Mouse (Mus musculus): Measurements from ENCODE around the gene Sema6d.

The Sema6d gene

DNA sequence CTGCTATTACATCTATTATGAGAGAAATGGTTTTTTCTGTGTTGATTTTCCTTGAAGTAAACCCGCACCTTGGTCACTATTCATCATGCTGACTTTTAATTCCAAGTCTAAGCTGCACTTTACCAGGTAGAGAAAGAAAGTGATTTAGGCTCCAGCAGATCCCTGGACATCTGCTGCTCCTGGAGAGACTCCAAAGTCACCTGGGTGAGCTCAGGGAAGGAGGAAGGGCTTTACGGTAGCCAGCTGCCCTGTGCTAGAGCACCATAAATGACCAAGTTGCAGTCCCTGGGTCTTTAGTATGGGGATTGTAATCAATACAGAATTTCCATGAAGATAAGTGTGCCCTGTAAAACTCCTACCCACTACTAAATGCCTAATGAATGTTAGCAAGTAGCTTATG lies 309.8 kb downstream of the Sema6d start:
- no peak for DNase-seq (ENCODE audit: low spot score in 2 of 2)

DNA sequence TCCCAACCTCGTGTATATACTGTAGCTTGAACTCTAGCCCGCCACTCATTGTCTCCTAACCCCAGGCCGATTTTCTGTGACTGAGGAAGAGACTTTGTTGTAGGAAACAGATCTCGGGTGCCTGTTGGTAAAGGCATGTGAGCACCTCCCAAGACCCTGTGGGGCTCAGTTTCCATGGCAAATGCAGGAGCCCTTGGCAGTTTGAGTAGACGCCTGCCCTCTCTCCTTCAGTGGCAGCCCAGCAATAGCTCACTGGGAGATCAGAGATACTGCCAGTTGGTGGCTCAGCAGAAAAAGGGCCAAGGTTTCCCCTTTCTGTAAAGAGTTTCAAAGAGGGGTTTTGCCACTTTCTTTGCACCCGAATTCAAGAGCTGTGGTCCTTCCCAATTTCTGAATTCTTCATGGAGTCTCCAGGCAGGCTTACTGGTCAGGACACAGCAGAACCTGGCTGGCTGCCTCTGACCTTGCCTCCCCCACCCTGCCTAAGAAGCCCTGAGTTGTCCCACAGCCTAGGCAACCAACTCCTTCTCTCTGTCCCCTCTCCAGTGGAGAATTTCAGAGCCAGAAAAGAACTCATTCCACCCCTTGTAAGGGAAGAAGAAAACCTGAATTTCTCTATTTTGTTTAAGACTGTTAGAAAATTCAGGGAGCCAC lies 312.1 kb downstream of the Sema6d start:
- no peak for DNase-seq (ENCODE audit: low spot score in 2 of 2)

DNA sequence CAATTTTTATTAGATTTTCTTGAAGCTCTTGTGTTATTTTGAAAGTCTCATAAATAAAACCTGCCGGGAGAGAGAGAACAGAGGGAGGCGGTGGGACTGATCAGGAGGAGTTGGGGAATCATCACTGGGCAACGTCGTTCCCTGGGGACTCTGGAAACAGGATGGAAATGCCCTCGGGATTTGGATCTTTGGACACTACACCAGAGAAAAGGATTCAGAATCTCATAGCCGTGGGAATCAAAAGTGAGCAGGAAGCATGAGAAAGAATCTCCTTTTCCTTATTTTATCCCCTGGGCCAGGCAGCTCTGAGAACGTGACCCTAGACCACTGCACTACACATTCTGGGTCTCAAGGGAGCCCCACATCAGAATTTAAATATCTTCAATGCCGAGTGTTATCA lies 313.8 kb downstream of the Sema6d start:
- DNase-seq (ENCODE audit: low spot score in 2 of 2), result no peak

DNA sequence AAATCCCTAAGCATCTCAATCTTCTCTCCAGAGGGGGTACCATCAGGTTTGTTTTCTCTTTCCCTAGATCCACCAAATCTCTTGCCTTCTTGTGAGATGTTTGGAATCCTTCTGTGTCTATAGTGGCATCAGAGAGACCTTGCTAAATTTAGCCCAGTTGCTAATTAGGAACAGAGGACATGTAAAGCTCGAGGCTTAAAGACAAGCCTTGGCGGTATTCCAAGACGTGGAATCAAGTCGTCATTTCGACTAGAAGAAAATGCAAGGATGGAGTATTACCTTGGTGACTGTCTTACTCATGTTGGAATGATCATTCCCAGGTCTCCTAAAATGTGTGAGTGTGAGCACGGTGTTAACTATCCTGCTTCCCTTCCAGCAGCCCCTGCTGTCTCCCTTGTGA lies 314.2 kb downstream of the Sema6d start:
- no peak for DNase-seq (ENCODE audit: low spot score in 2 of 2)

DNA sequence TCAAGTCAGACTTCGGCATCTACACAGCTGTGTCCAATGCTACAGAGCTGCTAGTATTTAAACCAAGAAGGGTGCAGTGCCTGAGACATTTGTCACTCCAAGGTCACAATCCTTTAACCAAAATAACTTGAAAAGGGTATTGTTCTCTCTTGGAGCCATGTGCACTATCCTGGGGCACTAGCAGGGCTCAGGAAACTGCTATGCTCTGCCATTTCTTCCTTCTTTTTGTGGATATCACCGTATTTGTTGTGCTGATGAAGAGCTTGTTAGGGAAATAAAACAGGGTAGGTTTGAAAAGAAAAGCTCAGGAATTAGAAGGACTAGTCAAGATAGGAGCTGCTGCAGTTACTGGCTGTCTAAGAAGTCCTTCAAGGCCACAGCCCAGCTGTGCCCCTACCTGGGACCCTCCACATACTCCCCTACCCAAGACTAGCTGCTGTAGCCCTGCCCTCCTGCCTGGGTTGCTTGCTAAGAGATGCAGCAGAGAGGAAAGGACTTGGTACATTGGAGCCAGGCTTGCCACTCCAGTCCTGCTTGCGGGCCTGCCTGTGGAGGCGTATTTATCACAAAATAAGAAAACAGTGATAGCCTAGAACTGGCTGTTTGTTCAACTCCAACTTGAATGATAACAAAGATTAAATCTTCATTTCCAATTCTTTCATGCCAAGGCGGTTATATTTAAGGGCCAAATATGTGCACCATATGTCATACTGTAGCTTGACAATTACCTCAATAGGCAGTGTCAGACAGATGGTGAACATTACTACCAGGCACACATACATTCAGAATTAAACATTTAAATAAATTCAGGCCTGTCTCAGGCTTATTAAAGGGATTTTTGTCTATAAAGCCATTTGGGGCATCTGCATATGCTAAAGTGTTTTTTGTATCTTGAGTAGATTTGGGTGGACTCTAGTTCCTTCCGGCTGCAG lies 315.1 kb downstream of the Sema6d start:
- peak in 1 of 2 experiments; percentile 8 for DNase-seq (ENCODE audit: low spot score in 2 of 2)

DNA sequence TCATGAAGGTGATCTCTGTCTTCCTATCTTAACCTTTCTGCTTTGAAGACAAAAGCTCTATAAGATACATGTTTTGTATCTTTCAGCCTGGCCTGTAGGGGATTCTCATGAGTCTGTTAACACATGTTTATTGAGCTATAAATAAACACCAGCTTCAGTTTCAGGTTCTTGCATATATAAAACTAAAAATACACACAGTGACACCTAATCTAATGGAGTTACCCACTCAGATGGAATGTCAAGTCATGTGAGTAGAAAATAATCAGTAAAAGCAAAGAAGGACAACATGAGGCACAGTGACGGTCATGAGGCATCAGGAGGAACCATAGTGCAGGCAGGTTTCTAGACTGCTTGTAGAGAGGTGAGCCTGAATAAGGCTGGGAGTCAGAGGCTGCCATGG lies 319.2 kb downstream of the Sema6d start:
- no peak for DNase-seq (ENCODE audit: low spot score in 2 of 2)

DNA sequence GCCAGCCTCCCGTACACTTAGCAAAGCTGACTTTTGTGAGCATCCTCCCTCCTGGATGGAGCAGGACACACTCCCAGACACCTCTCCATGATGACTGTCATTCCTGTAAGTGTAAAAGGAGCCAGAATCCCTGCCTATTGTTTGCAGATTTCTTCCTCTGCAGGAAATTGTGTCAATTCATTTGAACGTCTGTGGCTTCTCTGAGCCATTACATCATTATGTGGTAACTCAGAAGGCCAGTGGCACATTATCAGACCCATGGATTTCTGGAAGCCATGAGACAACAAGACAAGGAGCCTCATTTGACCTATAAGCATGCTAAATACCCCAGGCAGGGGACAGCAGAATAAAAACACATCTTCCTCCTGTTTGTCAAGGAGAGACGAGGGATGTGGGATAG lies 327.0 kb downstream of the Sema6d start:
- no peak for DNase-seq (ENCODE audit: low spot score in 2 of 2)

DNA sequence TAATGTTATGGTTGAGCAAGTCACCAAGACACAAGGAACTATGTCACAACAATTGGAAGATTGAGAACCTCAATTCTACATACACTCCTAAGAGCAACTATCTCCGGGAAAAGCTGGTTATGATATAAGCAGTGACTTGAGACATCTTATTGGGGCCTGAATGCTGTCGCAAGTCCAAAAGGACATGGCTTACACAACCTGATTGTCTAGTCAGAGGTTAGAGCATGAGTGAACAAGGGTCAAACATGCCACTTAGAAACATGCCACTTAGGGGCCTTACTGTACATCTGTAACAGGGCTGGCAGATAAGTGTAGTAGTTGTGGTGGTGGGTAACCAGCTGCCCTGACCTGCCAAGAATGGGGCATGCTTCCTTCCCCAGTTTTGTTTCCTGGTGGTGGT lies 328.6 kb downstream of the Sema6d start:
- no peak for DNase-seq (ENCODE audit: low spot score in 2 of 2)

DNA sequence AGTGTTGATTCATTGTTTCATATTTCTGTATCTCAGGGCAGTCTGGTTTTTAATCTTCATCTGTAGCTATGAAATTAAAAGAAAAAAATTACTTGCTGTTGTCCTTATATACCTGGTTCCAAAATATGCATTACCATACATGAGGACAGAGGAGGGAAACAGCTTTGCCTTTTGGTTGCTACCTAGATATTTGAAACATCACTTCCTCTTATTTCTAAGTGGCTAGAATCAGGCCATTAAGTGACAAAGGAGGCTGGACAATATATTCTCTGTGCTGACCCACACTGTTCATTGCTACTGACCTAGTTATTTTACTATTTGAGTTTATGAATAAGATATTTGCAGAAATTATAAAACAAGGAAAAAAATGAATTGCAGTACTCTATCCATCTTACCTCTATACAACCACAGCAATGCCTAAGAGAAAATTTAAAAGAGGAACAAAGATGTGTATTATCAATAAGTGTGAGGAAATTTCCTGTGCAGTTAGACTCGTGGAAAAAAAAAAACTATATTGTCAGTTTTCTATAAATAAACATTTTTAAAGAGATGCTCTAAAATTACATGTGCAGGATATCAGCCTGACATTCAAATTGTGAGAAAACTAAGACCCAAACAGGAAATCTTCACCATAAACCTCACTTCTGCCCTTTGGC lies 330.5 kb downstream of the Sema6d start:
- DNase-seq (ENCODE audit: low spot score in 2 of 2), result no peak

DNA sequence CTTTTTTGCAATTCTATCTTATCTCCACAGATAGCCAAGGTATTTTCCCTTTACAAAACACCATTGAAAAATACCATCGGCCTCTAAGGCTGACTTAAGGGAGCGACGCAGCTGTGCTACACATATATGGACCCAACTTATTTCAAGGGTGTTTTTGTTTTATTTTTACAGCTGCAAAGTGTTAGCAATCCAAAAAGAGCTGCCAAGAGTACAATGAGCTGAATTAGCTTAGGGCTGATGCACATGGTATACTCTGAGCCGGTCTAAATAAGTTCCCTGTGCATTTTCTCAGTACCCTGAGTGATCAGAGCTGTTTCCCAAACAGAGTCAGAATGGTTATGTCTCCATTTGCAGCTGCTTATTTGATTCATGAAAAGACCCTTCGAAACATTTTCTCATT lies 340.0 kb downstream of the Sema6d start:
- DNase-seq (ENCODE audit: low spot score in 2 of 2), result no peak

DNA sequence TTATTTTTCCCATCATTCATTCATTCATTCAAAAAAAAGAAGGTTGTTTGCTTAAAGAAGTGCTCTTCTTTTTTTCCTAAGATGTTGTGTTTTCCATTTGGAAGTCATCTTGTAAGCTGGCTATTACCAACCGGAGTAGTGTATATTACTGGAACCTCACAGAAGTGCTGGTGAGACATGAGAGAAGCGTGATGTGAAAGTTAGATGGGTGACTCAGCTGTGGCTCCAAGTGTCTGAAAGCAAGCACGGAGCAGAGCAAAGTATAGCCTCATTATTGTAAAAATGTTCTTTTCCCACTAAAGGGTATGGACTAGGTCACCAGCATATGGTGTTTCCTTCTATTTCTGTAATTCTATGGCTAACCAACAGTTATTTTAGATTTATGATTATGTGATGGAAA lies 340.9 kb downstream of the Sema6d start:
- no peak for DNase-seq (ENCODE audit: low spot score in 2 of 2)

DNA sequence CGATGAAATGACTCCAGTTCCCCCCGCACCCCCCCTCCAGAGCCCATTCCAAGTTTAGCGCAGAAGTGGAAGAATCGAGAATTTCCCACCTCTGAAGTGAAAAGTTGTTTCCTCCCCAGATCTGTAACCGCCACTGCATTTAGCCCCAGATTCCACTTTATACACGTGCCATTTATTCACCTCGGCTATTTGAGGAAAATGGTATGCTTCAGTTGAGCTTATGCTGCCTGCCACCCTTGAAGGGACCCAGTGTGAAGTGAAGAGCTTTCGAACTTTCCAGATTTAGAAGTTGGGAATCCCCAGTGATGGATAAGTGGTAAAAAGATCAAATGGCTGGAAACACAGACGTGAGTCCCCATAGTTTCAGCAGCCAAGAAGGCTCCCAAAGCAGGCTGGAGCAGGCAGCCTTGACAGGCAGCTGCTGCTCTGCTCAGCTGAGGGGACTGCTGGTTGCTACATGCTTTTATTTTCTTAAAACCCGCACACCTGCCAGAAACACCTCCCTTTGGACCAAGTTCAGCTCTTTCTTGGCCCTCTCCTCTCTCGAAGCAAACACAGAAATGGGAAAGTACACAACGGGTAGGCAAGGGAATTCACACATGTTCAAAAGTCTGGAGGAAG lies 345.7 kb downstream of the Sema6d start:
- no peak for DNase-seq (ENCODE audit: low spot score in 2 of 2)

DNA sequence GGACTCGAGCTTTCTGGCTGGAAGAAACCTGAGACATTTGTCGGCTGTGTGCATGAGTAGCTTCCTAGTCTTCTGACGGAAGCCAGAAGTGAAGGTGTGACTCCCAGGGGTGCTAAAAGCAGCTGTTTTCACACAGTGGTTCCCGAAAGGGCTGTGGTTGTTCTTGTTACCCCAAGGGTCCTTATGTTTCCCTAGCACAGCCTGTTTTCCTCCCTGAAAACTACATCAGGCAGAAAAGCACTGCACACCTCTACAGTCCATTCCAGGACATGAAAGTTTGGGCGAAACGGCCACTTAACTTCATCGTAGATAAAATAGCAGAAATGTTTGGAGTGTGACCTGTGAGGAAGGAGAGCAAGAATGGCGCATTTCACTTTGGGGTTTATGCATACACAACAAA lies 346.9 kb downstream of the Sema6d start:
- no peak for DNase-seq (ENCODE audit: low spot score in 2 of 2)

DNA sequence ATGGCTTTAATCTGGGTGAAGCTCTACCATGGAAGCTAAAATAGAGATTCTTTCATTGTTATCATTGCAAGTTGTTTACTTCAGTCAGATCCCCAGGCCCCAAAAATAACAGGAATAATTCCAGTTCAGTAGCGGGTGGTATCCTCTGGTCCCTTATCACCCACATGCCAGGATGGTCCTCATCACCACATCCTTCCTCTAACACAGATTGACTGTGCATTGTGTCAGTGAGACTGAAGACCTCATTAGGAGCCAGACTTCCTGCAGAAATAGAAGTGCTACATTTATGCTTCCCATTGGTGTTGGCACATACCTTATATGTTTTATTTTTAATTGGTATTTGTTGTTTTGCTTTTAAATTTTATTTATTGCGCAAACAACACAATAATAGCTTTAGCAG lies 354.4 kb downstream of the Sema6d start:
- no peak for DNase-seq (ENCODE audit: low spot score in 2 of 2)

DNA sequence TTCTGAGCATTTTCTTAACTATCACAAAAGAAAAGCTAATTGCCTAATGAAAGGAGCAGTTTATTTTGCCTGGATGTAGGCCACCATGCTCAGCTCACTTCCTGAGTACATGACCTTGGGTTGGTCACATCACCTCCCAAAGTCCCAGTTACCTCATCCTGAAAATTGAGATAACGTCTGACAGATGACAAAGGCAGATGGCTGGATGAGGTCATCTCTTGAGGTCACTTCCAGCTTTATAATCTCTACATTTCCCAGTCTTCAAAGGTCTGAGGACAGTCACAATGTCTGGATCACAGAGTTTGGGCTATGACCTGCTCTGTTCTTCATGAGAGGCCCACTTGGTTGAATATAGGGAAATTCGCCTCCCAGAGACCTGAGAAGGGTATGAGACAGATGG lies 366.1 kb downstream of the Sema6d start:
- no peak for DNase-seq (ENCODE audit: low spot score in 2 of 2)

DNA sequence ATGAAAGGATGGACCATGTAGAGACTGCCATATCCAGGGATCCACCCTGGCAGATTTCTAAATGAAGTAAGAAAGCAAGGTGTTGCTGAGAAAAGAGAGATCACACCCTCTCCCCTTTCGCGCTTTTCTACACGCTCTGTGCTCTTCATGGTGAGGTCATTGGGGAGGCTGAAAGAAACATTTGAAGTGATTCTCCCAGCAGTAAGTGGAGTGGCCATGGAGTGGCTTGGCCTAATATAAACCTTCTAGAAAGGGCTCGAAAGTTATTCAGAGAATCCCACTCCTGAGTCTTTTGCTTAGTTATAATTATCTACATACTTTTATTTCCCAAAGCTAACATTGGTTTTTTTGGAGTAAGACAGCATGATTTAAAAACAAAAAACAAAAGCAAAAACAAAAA lies 367.2 kb downstream of the Sema6d start:
- DNase-seq (ENCODE audit: low spot score in 2 of 2), result no peak

DNA sequence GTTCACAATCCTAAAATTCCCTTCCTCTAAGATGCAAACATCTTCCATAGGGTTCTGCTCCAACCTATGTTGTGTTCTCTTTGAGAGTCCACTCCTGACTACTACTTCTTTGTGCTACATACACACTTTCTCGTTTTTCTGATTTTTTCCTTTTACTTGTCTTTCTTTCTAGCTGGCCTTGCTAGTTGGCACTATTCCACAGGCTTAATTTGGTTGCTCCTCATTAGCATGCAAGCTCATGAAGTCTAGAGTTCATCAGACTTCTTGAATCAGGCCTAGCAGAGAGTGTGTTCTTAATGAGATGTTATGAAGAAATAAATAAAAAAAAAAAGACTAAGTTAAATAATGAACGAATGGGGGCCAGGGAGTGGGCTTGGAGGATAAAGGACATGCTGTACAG lies 368.3 kb downstream of the Sema6d start:
- no peak for DNase-seq (ENCODE audit: low spot score in 2 of 2)

DNA sequence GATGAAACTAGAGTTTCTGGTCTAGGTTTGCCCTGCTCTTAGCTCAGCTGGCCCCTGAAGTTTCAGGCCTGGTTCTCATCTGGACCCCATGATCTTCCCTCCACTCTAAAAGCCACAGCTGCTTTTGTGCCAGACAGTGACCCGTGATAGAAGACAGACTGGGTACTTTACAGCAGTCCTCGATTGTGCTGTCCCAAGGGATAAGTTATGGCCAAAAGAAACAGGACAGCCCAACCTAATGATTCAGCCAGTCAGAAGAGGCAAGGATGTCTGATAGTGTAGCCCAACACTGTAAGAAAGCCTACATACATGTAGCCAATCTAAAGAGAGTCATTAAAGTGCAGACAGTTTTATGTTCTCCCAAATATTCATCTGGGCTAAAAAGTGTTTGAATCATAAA lies 371.2 kb downstream of the Sema6d start:
- no peak for DNase-seq (ENCODE audit: low spot score in 2 of 2)

DNA sequence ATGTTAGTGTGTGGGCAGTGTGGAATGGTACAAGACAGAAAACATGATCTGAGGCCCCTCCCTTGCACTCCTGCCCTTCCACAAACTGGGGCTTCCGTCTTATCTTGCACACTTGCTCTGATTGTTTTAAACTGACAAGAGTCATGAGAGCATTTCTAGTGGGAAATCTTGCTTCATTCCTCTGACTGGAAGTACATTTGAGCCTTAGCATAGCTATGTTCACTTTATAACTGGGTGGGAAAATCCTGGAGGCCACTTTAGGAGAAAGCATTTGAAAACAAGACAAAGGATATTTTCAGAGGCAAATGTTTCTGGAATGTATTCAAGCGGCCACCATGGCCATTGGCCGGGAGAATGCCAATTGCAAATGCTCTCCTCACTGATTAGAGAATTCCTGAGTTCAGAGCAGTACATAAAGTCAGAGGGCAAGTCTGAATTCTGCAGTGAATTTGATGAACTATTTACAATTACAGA lies 371.6 kb downstream of the Sema6d start:
- no peak for DNase-seq (ENCODE audit: low spot score in 2 of 2)

DNA sequence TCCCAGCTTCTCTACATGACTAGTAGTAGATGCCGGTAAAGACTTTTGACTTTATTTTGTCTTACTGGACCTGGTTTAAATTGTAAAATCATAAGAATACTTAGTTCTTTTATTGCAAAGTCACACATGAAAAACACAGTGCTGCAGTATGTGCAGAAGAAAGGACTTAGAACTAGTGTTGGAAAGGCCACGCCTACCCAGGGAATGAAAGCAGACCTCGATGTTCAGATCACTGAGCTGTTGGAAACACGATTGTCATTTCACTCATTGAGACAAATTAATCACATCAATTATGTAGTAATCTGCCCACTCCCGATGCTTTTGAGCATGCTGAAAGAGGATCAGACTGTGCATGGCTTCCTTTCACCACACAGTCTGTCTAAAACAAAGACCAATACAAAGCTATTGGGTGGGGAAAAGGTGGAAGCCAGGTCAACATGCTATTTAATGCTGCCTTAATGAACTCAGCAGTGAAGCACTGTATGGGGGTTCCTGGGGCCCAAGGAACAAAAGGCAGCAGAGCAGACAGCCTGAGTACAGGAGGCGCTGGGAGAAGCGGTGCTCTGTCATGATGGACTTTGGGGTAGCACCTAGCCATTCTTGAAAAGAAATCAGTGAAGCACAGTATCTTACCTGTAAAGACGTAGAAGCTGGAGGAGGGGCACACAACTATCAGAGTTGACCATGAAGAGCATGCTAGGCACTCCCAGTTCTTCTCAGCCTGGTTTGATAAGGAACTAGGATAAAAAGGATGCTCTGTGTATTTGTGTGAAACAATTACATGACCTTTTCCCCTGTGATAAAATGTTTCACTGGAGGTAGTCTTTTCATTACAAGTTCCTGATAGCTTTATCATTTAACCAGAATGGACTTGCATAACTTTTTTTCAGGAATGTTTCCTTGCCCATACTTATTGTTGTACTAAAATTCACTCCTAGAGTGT lies 375.5 kb downstream of the Sema6d start:
- no peak for DNase-seq (ENCODE audit: low spot score in 2 of 2)

DNA sequence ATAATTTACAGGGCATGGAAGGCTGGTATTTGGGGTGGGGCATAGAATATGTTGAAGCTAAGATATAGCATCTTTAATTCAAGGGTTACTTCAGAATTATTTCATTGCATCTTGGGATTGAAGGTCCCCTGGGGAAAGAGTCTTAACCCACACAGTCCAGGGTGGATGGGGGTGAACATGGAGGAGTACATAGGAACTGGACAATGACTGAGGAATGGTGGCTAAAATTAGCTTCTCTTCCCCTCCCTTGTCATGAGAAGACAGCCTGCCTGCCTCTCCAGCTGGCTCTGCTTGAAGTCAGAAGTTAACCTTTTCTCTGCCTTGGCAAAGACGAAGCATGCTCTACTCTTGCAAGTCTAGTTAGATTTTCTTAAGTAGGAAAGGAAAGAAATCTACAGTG lies 377.7 kb downstream of the Sema6d start:
- no peak for DNase-seq (ENCODE audit: low spot score in 2 of 2)
